Mouse (Mus musculus): ENCODE data around the gene 3110009E18Rik. TPM values are rescaled to one million over a fixed set of nuclear protein-coding genes. Genes with fewer than 3 reads are reported as not detected.

3110009E18Rik gene
- polyA plus RNA-seq, 1 experiment from 2014 or later: 19.4 TPM

- Histone ChIP-seq H3K27ac (ENCODE audit: low read depth, low read length) (no peak overlapping the region), H3K4me3 (ENCODE audit: low read depth, low read length) (no peak overlapping the region), H3K4me2 (ENCODE audit: low read depth) (no peak overlapping the region), H3K27me3 (ENCODE audit: control insufficient read depth, insufficient read depth, low read length) (no peaks in the 10 kb centered on the region), H3K9me3 (ENCODE audit: control insufficient read depth, low read length) (no peaks in the 10 kb centered on the region), H3K4me1 (ENCODE audit: control insufficient read depth, insufficient read depth, low read length) (no peaks in the 10 kb centered on the region), H3K9ac (ENCODE audit: low read length) (no peak overlapping the region), H3K36me3 (ENCODE audit: control insufficient read depth, insufficient read depth, low read length) (no peaks in the 10 kb centered on the region)
- ATAC-seq (ENCODE audit: insufficient read depth, low FRiP score, low TSS enrichment) (no peak), DNase-seq (ENCODE audit: low spot score) (peak; percentile 62)
- WGBS: 17% methylated on average over 7 of the region's 7 CpGs
Observed at GRCm38 (mm10) chr1:120098327-120098726, 22.7 kb upstream of the 3110009E18Rik start.

- Histone ChIP-seq H3K36me3 (ENCODE audit: control insufficient read depth, insufficient read depth, low read length) (no peaks in the 10 kb centered on the region), H3K4me1 (ENCODE audit: control insufficient read depth, insufficient read depth, low read length) (no peaks in the 10 kb centered on the region), H3K27me3 (ENCODE audit: control insufficient read depth, insufficient read depth, low read length) (no peaks in the 10 kb centered on the region), H3K4me3 (ENCODE audit: low read depth, low read length) (no peak overlapping the region), H3K9ac (ENCODE audit: low read length) (no peak overlapping the region), H3K9me3 (ENCODE audit: control insufficient read depth, low read length) (no peaks in the 10 kb centered on the region), H3K4me2 (ENCODE audit: low read depth) (no peak overlapping the region), H3K27ac (ENCODE audit: low read depth, low read length) (no peak overlapping the region)
- ATAC-seq (ENCODE audit: insufficient read depth, low FRiP score, low TSS enrichment) (no peak), DNase-seq (ENCODE audit: low spot score) (no peak)
- WGBS: 65% methylated on average over 6 of the region's 6 CpGs
Observed at GRCm38 (mm10) chr1:120099483-120099882, 21.5 kb upstream of the 3110009E18Rik start.

- Histone ChIP-seq H3K27ac (ENCODE audit: low read depth, low read length) (no peak overlapping the region), H3K27me3 (ENCODE audit: control insufficient read depth, insufficient read depth, low read length) (no peaks in the 10 kb centered on the region), H3K36me3 (ENCODE audit: control insufficient read depth, insufficient read depth, low read length) (no peaks in the 10 kb centered on the region), H3K4me2 (ENCODE audit: low read depth) (no peak overlapping the region), H3K9me3 (ENCODE audit: control insufficient read depth, low read length) (no peaks in the 10 kb centered on the region), H3K4me1 (ENCODE audit: control insufficient read depth, insufficient read depth, low read length) (no peaks in the 10 kb centered on the region), H3K9ac (ENCODE audit: low read length) (no peak overlapping the region), H3K4me3 (ENCODE audit: low read depth, low read length) (no peak overlapping the region)
- ATAC-seq (ENCODE audit: insufficient read depth, low FRiP score, low TSS enrichment) (no peak), DNase-seq (ENCODE audit: low spot score) (no peak)
- WGBS: 74% methylated on average over 8 of the region's 8 CpGs
Observed at GRCm38 (mm10) chr1:120100456-120101226, 20.3 kb upstream of the 3110009E18Rik start.

- no peak for ATAC-seq (ENCODE audit: insufficient read depth, low FRiP score, low TSS enrichment)
- no peak overlapping the region for H3K4me3 ChIP-seq (ENCODE audit: low read depth, low read length)
- no peak for DNase-seq (ENCODE audit: low spot score)
- no peaks in the 10 kb centered on the region for H3K9me3 ChIP-seq (ENCODE audit: control insufficient read depth, low read length)
- no peak overlapping the region for H3K4me2 ChIP-seq (ENCODE audit: low read depth)
- H3K27ac ChIP-seq (ENCODE audit: low read depth, low read length): no peak overlapping the region
- no peaks in the 10 kb centered on the region for H3K36me3 ChIP-seq (ENCODE audit: control insufficient read depth, insufficient read depth, low read length)
- H3K27me3 ChIP-seq (ENCODE audit: control insufficient read depth, insufficient read depth, low read length): no peaks in the 10 kb centered on the region
- H3K4me1 ChIP-seq (ENCODE audit: control insufficient read depth, insufficient read depth, low read length): no peaks in the 10 kb centered on the region
- no peak overlapping the region for H3K9ac ChIP-seq (ENCODE audit: low read length)
- 90% methylated on average over 3 of the region's 3 CpGs for WGBS
Observed at GRCm38 (mm10) chr1:120101227-120101609, 19.8 kb upstream of the 3110009E18Rik start.

- WGBS: 84% methylated on average over 5 of the region's 5 CpGs
- H3K4me3 ChIP-seq (ENCODE audit: low read depth, low read length): no peak overlapping the region
- no peak overlapping the region for H3K27ac ChIP-seq (ENCODE audit: low read depth, low read length)
- no peaks in the 10 kb centered on the region for H3K36me3 ChIP-seq (ENCODE audit: control insufficient read depth, insufficient read depth, low read length)
- H3K4me2 ChIP-seq (ENCODE audit: low read depth): no peak overlapping the region
- no peak for DNase-seq (ENCODE audit: low spot score)
- H3K27me3 ChIP-seq (ENCODE audit: control insufficient read depth, insufficient read depth, low read length): no peaks in the 10 kb centered on the region
- H3K9ac ChIP-seq (ENCODE audit: low read length): no peak overlapping the region
- no peaks in the 10 kb centered on the region for H3K9me3 ChIP-seq (ENCODE audit: control insufficient read depth, low read length)
- no peak for ATAC-seq (ENCODE audit: insufficient read depth, low FRiP score, low TSS enrichment)
- no peaks in the 10 kb centered on the region for H3K4me1 ChIP-seq (ENCODE audit: control insufficient read depth, insufficient read depth, low read length)
Observed at GRCm38 (mm10) chr1:120105556-120105959, 15.4 kb upstream of the 3110009E18Rik start.

GRCm38 (mm10) chr1:120109741-120110432, 11.1 kb upstream of the 3110009E18Rik start:
- WGBS: 89% methylated on average over 19 of the region's 19 CpGs
- H3K27ac ChIP-seq (ENCODE audit: low read depth, low read length): no peak overlapping the region

GRCm38 (mm10) chr1:120111766-120112165, 9.2 kb upstream of the 3110009E18Rik start:
- Histone ChIP-seq H3K27ac (ENCODE audit: low read depth, low read length) (no peak overlapping the region), H3K36me3 (ENCODE audit: control insufficient read depth, insufficient read depth, low read length) (peaks cover 16% of the 10 kb centered on the region), H3K4me1 (ENCODE audit: control insufficient read depth, insufficient read depth, low read length) (no peaks in the 10 kb centered on the region), H3K4me3 (ENCODE audit: low read depth, low read length) (no peak overlapping the region), H3K27me3 (ENCODE audit: control insufficient read depth, insufficient read depth, low read length) (no peaks in the 10 kb centered on the region), H3K4me2 (ENCODE audit: low read depth) (no peak overlapping the region), H3K9me3 (ENCODE audit: control insufficient read depth, low read length) (no peaks in the 10 kb centered on the region), H3K9ac (ENCODE audit: low read length) (no peak overlapping the region)
- WGBS: 93% methylated on average over 8 of the region's 8 CpGs
- no peak for DNase-seq (ENCODE audit: low spot score)
- ATAC-seq (ENCODE audit: insufficient read depth, low FRiP score, low TSS enrichment): no peak

More at GRCm38 (mm10) chr1:120109741-120110432, 11.1 kb upstream of the 3110009E18Rik start:
- no peak overlapping the region for H3K4me2 ChIP-seq (ENCODE audit: low read depth)
- H3K27me3 ChIP-seq (ENCODE audit: control insufficient read depth, insufficient read depth, low read length): no peaks in the 10 kb centered on the region
- H3K9ac ChIP-seq (ENCODE audit: low read length): no peak overlapping the region
- H3K9me3 ChIP-seq (ENCODE audit: control insufficient read depth, low read length): no peaks in the 10 kb centered on the region
- ATAC-seq (ENCODE audit: insufficient read depth, low FRiP score, low TSS enrichment): no peak
- H3K4me1 ChIP-seq (ENCODE audit: control insufficient read depth, insufficient read depth, low read length): no peaks in the 10 kb centered on the region
- H3K36me3 ChIP-seq (ENCODE audit: control insufficient read depth, insufficient read depth, low read length): peaks cover 4% of the 10 kb centered on the region
- no peak for DNase-seq (ENCODE audit: low spot score)
- H3K4me3 ChIP-seq (ENCODE audit: low read depth, low read length): no peak overlapping the region

- Histone ChIP-seq H3K36me3 (ENCODE audit: control insufficient read depth, insufficient read depth, low read length) (peaks cover 16% of the 10 kb centered on the region), H3K27ac (ENCODE audit: low read depth, low read length) (no peak overlapping the region), H3K27me3 (ENCODE audit: control insufficient read depth, insufficient read depth, low read length) (no peaks in the 10 kb centered on the region), H3K9me3 (ENCODE audit: control insufficient read depth, low read length) (no peaks in the 10 kb centered on the region), H3K9ac (ENCODE audit: low read length) (no peak overlapping the region), H3K4me1 (ENCODE audit: control insufficient read depth, insufficient read depth, low read length) (no peaks in the 10 kb centered on the region), H3K4me2 (ENCODE audit: low read depth) (no peak overlapping the region), H3K4me3 (ENCODE audit: low read depth, low read length) (no peak overlapping the region)
- 93% methylated on average over 12 of the region's 12 CpGs for WGBS
- no peak for DNase-seq (ENCODE audit: low spot score)
- ATAC-seq (ENCODE audit: insufficient read depth, low FRiP score, low TSS enrichment): no peak
Observed at GRCm38 (mm10) chr1:120112251-120113187, 8.5 kb upstream of the 3110009E18Rik start.

Data from neural tube, embryonic 11.5 days (tissue).